Mouse (Mus musculus) hindbrain, postnatal 0 days (tissue): Measurements from ENCODE around the gene Ror1. TPM values are rescaled to one million over a fixed set of nuclear protein-coding genes. Genes with fewer than 3 reads are reported as not detected.

Experiments used
- ATAC-seq: fragments of 200-750 bp; cut with Nextera tagmentation; 2 replicates; pipeline ENCODE4 v1.8.0; 2017; ENCODE audit warnings: mild to moderate bottlenecking, moderate TSS enrichment, moderate library complexity
- DNase-seq: peaks from one replicate; pipeline ENCODE4 v3.0.0-alpha.2; 2015; ENCODE audit warnings: low spot score
- H3K27ac ChIP-seq: fragments of 300-500 bp; sonication (generic); 2 replicates; pipeline ENCODE4 v1.5.1; 2014; ENCODE audit warnings: mild to moderate bottlenecking
- H3K27me3 ChIP-seq: fragments of 300-500 bp; sonication (generic); 2 replicates; pipeline ENCODE4 v1.6.1; 2014; ENCODE audit warnings: low read length, mixed read lengths; ENCODE audit not compliant: insufficient read depth
- H3K36me3 ChIP-seq: fragments of 300-500 bp; sonication (generic); 2 replicates; pipeline ENCODE4 v1.6.1; 2014; ENCODE audit warnings: low read length, mixed read lengths; ENCODE audit not compliant: insufficient read depth
- H3K4me1 ChIP-seq: fragments of 300-500 bp; sonication (generic); 2 replicates; pipeline ENCODE4 v1.6.1; 2014; ENCODE audit warnings: antibody characterized with exemption, low read length, mixed read lengths; ENCODE audit not compliant: insufficient read depth
- H3K4me2 ChIP-seq: fragments of 300-500 bp; sonication (generic); 2 replicates; pipeline ENCODE4 v1.6.1; 2014; ENCODE audit warnings: low read depth, mild to moderate bottlenecking, low read length, moderate library complexity, mixed read lengths
- H3K4me3 ChIP-seq: fragments of 300-500 bp; sonication (generic); 2 replicates; pipeline ENCODE4 v1.5.1; 2014; ENCODE audit warnings: low read length
- H3K9ac ChIP-seq: fragments of 300-500 bp; sonication (generic); replicated peaks from 2 replicates; pipeline ENCODE4 v1.6.1; 2014; ENCODE audit warnings: mild to moderate bottlenecking, low read length, moderate library complexity, mixed read lengths
- H3K9me3 ChIP-seq: fragments of 300-500 bp; sonication (generic); 2 replicates; pipeline ENCODE4 v1.6.1; 2016; ENCODE audit warnings: low read length, mixed read lengths
- CTCF ChIP-seq: IDR thresholded peaks from 2 replicates; pipeline ENCODE4 v1.5.1; 2016; ENCODE audit warnings: antibody characterized with exemption, control low read depth, low read depth
- WGBS: fragments of 180-500 bp; shearing (Covaris S2); extraction: QIAGEN DNeasy Blood & Tissue Kit; methylation state at CpG from one replicate; pipeline ENCODE4 v1.1.7; 2014; 5-methylcytosine and 5-hydroxymethylcytosine counted together
- polyA plus RNA-seq: library from polyadenylated mRNA; unstranded; fragments of >200 nt; fragmentation: Nextera tagmentation; extraction: Ambion mirVana; gene quantifications from 2 replicates; pipeline ENCODE4 v1.2.1, GENCODE M21; 2015
- total RNA-seq: library from RNA; depleted of rRNA; stranded (reverse); fragments of >200 nt; gene quantifications from 2 replicates; pipeline ENCODE4 v1.2.3, GENCODE M21; 2014

Ror1 gene
- total and polyA plus RNA-seq, 2 experiments from 2014 or later: 2.0 to 5.8 TPM

DNA sequence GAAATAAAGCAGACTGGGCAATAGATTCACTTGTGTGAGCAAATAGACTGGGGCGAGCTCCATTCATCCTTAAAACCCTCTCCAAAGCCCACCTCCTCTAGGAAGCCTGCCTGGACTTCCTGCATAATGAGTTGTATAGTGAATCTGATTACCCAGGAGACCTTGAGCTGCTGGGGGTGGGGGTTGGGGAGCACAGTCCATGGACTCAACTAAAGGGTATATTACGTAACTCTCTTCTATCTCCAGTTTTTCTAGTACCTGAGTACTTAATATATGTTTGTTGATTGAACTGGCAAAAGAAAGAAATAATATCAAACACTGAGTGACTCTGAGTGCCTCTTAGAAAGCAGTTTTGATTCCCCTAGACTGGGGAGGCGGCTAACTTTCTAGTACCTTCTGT, 128.4 kb downstream of the Ror1 start:
- DNase-seq (no peak), ATAC-seq (no peak)
- H3K4me1 ChIP-seq: no peaks in the 10 kb centered on the region
- no peak overlapping the region for H3K9ac ChIP-seq
- 77% methylated on average over 3 of the region's 3 CpGs for WGBS
- H3K4me2 ChIP-seq: no peak overlapping the region
- no peaks in the 10 kb centered on the region for H3K36me3 ChIP-seq
- no peak overlapping the region for H3K4me3 ChIP-seq
- TF ChIP-seq CTCF: no peak
- no peaks in the 10 kb centered on the region for H3K27me3 ChIP-seq
- no peak overlapping the region for H3K27ac ChIP-seq
- H3K9me3 ChIP-seq: no peaks in the 10 kb centered on the region

- no peak overlapping the region for H3K4me2 ChIP-seq
- H3K4me3 ChIP-seq: no peak overlapping the region
- H3K9ac ChIP-seq: no peak overlapping the region
- H3K9me3 ChIP-seq: no peaks in the 10 kb centered on the region
- ATAC-seq: no peak
- no peak overlapping the region for H3K27ac ChIP-seq
- WGBS: 55% methylated on average over 4 of the region's 4 CpGs
- no peaks in the 10 kb centered on the region for H3K36me3 ChIP-seq
- H3K4me1 ChIP-seq: no peaks in the 10 kb centered on the region
- no peaks in the 10 kb centered on the region for H3K27me3 ChIP-seq
- no peak for TF ChIP-seq CTCF
- DNase-seq: no peak
Measured at GRCm38 (mm10) chr4:100226619-100227018, 131.0 kb downstream of the Ror1 start.

GRCm38 (mm10) chr4:100228106-100228505, 132.5 kb downstream of the Ror1 start:
- Histone ChIP-seq H3K27me3 (no peaks in the 10 kb centered on the region), H3K9me3 (no peaks in the 10 kb centered on the region), H3K9ac (no peak overlapping the region), H3K36me3 (no peaks in the 10 kb centered on the region), H3K4me3 (no peak overlapping the region), H3K4me2 (no peak overlapping the region), H3K27ac (no peak overlapping the region), H3K4me1 (no peaks in the 10 kb centered on the region)
- 91% methylated on average over 3 of the region's 3 CpGs for WGBS
- no peak for DNase-seq
- no peak for TF ChIP-seq CTCF
- no peak for ATAC-seq

GRCm38 (mm10) chr4:100230245-100230644, 134.7 kb downstream of the Ror1 start:
- no peaks in the 10 kb centered on the region for H3K9me3 ChIP-seq
- no peaks in the 10 kb centered on the region for H3K36me3 ChIP-seq
- no peak overlapping the region for H3K27ac ChIP-seq
- no peaks in the 10 kb centered on the region for H3K27me3 ChIP-seq
- no peak overlapping the region for H3K4me2 ChIP-seq
- H3K4me3 ChIP-seq: no peak overlapping the region
- DNase-seq (no peak), ATAC-seq (no peak)
- H3K4me1 ChIP-seq: no peaks in the 10 kb centered on the region
- H3K9ac ChIP-seq: no peak overlapping the region
- TF ChIP-seq CTCF: no peak
- 82% methylated on average over 5 of the region's 5 CpGs for WGBS

GRCm38 (mm10) chr4:100230963-100231362, 135.4 kb downstream of the Ror1 start:
- 88% methylated on average over 2 of the region's 2 CpGs for WGBS
- Histone ChIP-seq H3K27me3 (no peaks in the 10 kb centered on the region), H3K27ac (no peak overlapping the region), H3K4me3 (no peak overlapping the region), H3K4me2 (no peak overlapping the region), H3K4me1 (no peaks in the 10 kb centered on the region), H3K9ac (no peak overlapping the region), H3K36me3 (no peaks in the 10 kb centered on the region), H3K9me3 (no peaks in the 10 kb centered on the region)
- TF ChIP-seq CTCF: no peak
- ATAC-seq (no peak), DNase-seq (no peak)

DNA sequence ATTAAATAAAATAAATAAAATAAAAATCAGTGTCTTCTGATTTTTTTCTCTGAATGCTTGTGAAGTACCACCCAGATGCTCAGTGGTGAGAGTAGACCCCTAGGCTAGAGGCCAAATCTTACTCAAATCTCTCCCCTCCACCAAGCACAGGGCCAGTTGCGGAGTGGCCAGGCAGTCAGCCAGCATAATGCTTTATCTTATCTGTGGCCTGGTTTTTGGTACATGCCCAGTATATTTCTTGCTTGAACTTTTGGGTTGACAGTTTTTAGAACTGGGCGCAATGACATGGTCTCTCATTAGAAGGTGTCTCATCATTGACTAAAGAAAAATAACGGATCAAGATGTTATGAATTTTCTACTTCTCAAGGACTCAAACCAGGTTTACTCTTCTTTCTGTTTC, 136.3 kb downstream of the Ror1 start:
- H3K36me3 ChIP-seq: no peaks in the 10 kb centered on the region
- ATAC-seq (no peak), DNase-seq (no peak)
- H3K27me3 ChIP-seq: no peaks in the 10 kb centered on the region
- no peak overlapping the region for H3K4me3 ChIP-seq
- TF ChIP-seq CTCF: no peak
- no peak overlapping the region for H3K9ac ChIP-seq
- H3K9me3 ChIP-seq: no peaks in the 10 kb centered on the region
- H3K27ac ChIP-seq: no peak overlapping the region
- no peak overlapping the region for H3K4me2 ChIP-seq
- WGBS: 92% methylated on average over 3 of the region's 3 CpGs
- H3K4me1 ChIP-seq: no peaks in the 10 kb centered on the region

GRCm38 (mm10) chr4:100232541-100232940, 136.9 kb downstream of the Ror1 start:
- 93% methylated on average over 7 of the region's 7 CpGs for WGBS
- Histone ChIP-seq H3K9me3 (no peaks in the 10 kb centered on the region), H3K4me3 (no peak overlapping the region), H3K4me2 (no peak overlapping the region), H3K4me1 (no peaks in the 10 kb centered on the region), H3K27ac (no peak overlapping the region), H3K9ac (no peak overlapping the region), H3K36me3 (no peaks in the 10 kb centered on the region), H3K27me3 (no peaks in the 10 kb centered on the region)
- ATAC-seq (no peak), DNase-seq (no peak)
- no peak for TF ChIP-seq CTCF

DNA sequence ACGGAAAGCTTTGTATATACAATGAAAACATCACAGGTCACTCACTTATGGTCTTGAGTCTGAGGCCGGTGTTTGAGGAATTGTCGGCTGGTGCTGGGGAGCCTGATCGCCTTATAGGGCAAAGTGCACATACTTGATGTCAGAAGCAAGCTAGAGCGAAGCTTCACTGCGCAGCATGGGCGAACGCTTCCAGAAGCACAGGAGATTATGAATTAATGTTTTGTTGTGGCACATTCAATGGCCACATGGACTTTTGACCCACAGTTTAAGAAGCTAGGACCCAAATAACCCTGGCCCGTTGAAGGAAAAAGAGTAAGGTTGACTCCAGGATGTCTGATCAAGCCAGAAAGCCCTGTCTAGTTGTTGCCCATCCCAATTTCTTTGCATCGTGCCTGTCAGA, 138.2 kb downstream of the Ror1 start:
- Histone ChIP-seq H3K4me3 (no peak overlapping the region), H3K4me1 (no peaks in the 10 kb centered on the region), H3K27me3 (no peaks in the 10 kb centered on the region), H3K9me3 (no peaks in the 10 kb centered on the region), H3K36me3 (no peaks in the 10 kb centered on the region), H3K4me2 (no peak overlapping the region), H3K27ac (no peak overlapping the region), H3K9ac (no peak overlapping the region)
- DNase-seq (no peak), ATAC-seq (no peak)
- TF ChIP-seq CTCF: no peak
- 92% methylated on average over 10 of the region's 10 CpGs for WGBS
